Mouse (Mus musculus) liver, postnatal 0 days (tissue): Measurements from ENCODE around the gene Filip1l.

Experiments
- CTCF ChIP-seq: sonication (generic); IDR thresholded peaks from 2 replicates; pipeline ENCODE4 v1.5.1; 2016; ENCODE audit warnings: antibody characterized with exemption, low read depth
- EP300 ChIP-seq: IDR thresholded peaks from 2 replicates; pipeline ENCODE4 v1.6.1; 2016; ENCODE audit warnings: antibody characterized with exemption, low read depth, mild to moderate bottlenecking

GRCm38 (mm10) chr16:57508351-57508750 is 155.5 kb downstream of the Filip1l start:
- no peak for TF ChIP-seq CTCF
- no peak for TF ChIP-seq EP300
